Mouse (Mus musculus) hindbrain, embryonic 16.5 days (tissue): ENCODE measurements at regions not wholly inside any gene's neighbourhood (a gene's known extent, or its start where the extent isn't known, plus 50 kb on each side); places are given as distances from the start of the nearest gene placed in this dataset.
A peak's percentile ranks its signal among the peaks of the same experiment; 100 is the strongest.

ENCODE experiments used
- ATAC-seq: fragments of 200-750 bp; cut with Nextera tagmentation; 2 replicates; pipeline ENCODE4 v1.8.0; 2017; ENCODE audit warnings: moderate TSS enrichment, moderate library complexity
- H3K27ac ChIP-seq: fragments of 300-500 bp; sonication (generic); 2 replicates; pipeline ENCODE4 v1.5.1; 2014; ENCODE audit warnings: low read depth, mild to moderate bottlenecking, control low read depth, low read length, moderate library complexity
- H3K27me3 ChIP-seq: fragments of 300-500 bp; sonication (generic); replicated peaks from 2 replicates; pipeline ENCODE4 v1.6.1; 2014; ENCODE audit warnings: low read length; ENCODE audit not compliant: control insufficient read depth, insufficient read depth
- H3K36me3 ChIP-seq: fragments of 300-500 bp; sonication (generic); 2 replicates; pipeline ENCODE4 v1.6.1; 2014; ENCODE audit warnings: mild to moderate bottlenecking, low read length, moderate library complexity, mixed read lengths; ENCODE audit not compliant: control insufficient read depth, insufficient read depth
- H3K4me1 ChIP-seq: fragments of 300-500 bp; sonication (generic); 2 replicates; pipeline ENCODE4 v1.6.1; 2014; ENCODE audit warnings: low read depth, low read length; ENCODE audit not compliant: control insufficient read depth, insufficient read depth
- H3K4me2 ChIP-seq: fragments of 300-500 bp; sonication (generic); 2 replicates; pipeline ENCODE4 v1.6.1; 2014; ENCODE audit warnings: mild to moderate bottlenecking, low read length, control low read depth, moderate library complexity
- H3K4me3 ChIP-seq: fragments of 300-500 bp; sonication (generic); 2 replicates; pipeline ENCODE4 v1.5.1; 2014; ENCODE audit warnings: mild to moderate bottlenecking, low read length, control low read depth, moderate library complexity
- H3K9ac ChIP-seq: fragments of 300-500 bp; sonication (generic); 2 replicates; pipeline ENCODE4 v1.6.1; 2014; ENCODE audit warnings: low read depth, mild to moderate bottlenecking, control low read depth, low read length, moderate library complexity
- H3K9me3 ChIP-seq: fragments of 300-500 bp; sonication (generic); 2 replicates; pipeline ENCODE4 v1.6.1; 2014; ENCODE audit warnings: mild to moderate bottlenecking, low read length, moderate library complexity; ENCODE audit not compliant: control insufficient read depth
- WGBS: fragments of 180-500 bp; shearing (Covaris S2); extraction: QIAGEN DNeasy Blood & Tissue Kit; methylation state at CpG from one replicate; pipeline ENCODE4 v1.1.7; 2014; 5-methylcytosine and 5-hydroxymethylcytosine counted together

DNA sequence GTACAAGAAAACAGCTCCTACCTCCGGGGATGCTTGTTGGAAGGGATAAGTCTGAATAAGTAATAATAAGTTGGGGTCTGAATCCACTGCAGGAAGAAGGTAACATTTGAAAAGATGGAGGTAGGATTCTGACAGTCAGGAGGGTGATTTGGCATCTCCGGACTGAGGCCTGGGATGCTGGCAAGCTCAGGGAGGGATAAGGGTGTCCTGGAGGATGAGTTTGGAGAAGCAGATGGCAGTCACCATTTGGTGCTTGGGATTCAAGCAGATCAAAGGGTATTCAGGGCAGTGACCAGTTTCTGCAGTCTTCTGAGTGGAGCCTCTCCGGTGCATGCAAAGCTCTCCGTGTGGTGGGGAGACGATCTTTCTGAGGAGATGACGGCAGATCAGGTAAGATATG is 62.9 kb upstream of the Gm2310 start:
- Histone ChIP-seq H3K27ac (no peak overlapping the region), H3K9ac (no peak overlapping the region), H3K36me3 (no peaks in the 10 kb centered on the region), H3K27me3 (no peaks in the 10 kb centered on the region), H3K4me3 (no peak overlapping the region), H3K4me2 (no peak overlapping the region), H3K9me3 (no peaks in the 10 kb centered on the region), H3K4me1 (no peaks in the 10 kb centered on the region; the same call in 1 of the 2 replicates)
- ATAC-seq: no peak
- WGBS: 74% methylated on average over 6 of the region's 6 CpGs

DNA sequence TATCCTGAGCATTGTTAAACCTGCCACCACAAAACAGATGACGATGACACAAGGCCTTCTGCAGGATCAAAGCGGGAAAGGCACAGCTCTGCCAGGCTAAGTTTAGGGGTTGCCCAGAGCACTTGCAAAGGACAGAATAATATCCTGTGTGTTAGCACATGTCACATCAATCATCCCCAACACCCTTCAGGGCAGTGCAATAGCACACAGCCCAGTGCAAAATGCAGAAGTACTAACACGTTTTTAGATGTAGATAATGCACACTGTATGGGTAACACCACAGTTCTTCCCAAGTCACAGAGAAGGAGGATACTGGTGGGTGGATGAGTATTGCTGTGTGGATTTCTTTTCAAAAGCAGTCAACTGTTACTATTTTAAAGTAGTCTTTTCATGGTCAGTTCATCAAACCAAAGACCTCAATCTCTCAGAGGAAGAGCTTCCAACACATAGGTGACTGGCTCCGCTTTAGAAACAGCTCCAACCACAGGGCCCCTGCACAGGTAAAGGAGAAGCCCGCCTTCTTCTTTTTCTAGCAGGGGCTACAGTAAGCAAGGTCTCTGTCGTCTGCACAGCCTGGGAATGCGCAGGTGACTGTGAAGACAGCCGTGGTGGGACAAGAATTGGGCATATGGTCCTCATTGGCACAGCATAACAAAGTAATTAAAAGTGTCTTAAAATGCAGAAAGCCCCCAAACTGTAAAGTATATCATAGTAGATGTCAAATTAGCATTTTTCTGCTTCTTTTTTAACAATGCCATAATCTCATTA is 61.6 kb upstream of the Gm2310 start:
- Histone ChIP-seq H3K4me3 (no peak overlapping the region), H3K27ac (no peak overlapping the region), H3K9ac (no peak overlapping the region), H3K27me3 (no peaks in the 10 kb centered on the region), H3K9me3 (no peaks in the 10 kb centered on the region), H3K4me2 (no peak overlapping the region), H3K36me3 (no peaks in the 10 kb centered on the region), H3K4me1 (no peaks in the 10 kb centered on the region)
- ATAC-seq: no peak
- WGBS: 58% methylated on average over 8 of the region's 8 CpGs

DNA sequence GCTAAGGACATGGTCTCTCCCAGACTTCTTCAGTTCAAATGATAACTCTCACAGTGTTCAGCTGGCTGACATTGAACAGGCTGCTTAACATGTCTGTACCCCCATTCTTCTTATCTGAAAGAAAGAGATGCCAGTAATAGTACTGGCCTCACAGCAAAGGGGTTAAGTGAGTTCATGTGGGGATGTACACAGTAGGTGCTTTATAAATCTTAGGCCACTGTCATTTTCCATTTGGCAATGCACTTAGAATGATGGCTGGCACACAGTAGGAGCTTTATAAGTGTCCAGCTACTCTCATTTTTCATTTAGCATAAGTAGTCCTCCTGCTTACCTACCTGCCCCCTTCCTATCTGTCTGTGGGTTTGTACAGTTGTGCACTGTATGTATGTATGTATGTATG is 60.3 kb upstream of the Gm2310 start:
- ATAC-seq: no peak
- Histone ChIP-seq H3K9me3 (no peaks in the 10 kb centered on the region), H3K4me3 (no peak overlapping the region), H3K9ac (no peak overlapping the region), H3K27me3 (no peaks in the 10 kb centered on the region), H3K36me3 (no peaks in the 10 kb centered on the region), H3K27ac (no peak overlapping the region), H3K4me1 (no peaks in the 10 kb centered on the region), H3K4me2 (no peak overlapping the region)

DNA sequence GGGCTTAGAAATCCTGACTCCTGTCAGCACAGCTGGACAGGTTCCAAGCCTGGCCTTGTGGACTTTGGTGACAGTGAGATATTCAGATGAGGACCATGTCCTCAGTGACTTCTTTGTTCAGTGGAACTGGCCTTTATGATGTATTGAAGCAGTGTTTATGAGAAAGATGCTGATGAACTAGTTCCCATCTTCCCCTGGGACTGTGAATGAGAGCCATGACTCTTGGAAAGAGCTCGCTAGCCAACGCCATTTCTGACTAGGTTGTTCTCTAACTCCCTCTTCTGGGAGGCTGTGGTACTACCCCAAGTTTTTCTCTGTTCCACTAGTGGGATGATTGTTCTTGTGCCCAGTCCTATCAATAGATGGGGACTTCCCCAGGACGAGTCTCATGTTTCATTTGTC is 57.7 kb upstream of the Gm2310 start:
- 9% methylated on average over 3 of the region's 3 CpGs for WGBS
- ATAC-seq: no peak
- no peak overlapping the region for H3K9ac ChIP-seq

DNA sequence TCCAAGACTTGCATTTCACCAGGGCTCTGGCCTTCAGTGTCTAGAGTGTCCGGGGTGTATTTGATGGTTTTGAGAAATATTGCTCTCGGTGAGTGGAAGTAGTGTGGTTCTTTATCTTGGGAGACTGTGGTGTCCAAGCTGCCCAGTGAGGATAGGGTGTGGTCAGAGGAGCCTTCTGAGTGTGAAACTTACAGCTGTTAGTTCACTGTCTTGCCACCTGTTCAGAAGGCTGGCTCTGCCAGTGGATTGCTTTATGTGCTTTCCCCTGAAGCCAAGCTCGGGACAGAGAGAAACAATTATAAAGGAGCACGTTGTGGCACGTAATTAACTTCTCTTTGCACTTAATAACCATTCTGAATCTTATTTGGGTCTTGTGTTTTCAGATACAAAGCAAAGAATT is 57.2 kb upstream of the Gm2310 start:
- no peaks in the 10 kb centered on the region for H3K27me3 ChIP-seq
- no peak for ATAC-seq
- H3K27ac ChIP-seq: no peak overlapping the region
- no peaks in the 10 kb centered on the region for H3K36me3 ChIP-seq
- no peak overlapping the region for H3K4me3 ChIP-seq
- no peak overlapping the region for H3K4me2 ChIP-seq
- no peaks in the 10 kb centered on the region for H3K4me1 ChIP-seq
- no peaks in the 10 kb centered on the region for H3K9me3 ChIP-seq
- H3K9ac ChIP-seq: no peak overlapping the region
- WGBS: 68% methylated on average over 5 of the region's 5 CpGs

More for the DNA sequence above, 57.7 kb upstream of the Gm2310 start:
- no peak overlapping the region for H3K4me3 ChIP-seq
- H3K4me2 ChIP-seq: no peak overlapping the region
- H3K4me1 ChIP-seq: no peaks in the 10 kb centered on the region
- no peak overlapping the region for H3K27ac ChIP-seq
- H3K36me3 ChIP-seq: no peaks in the 10 kb centered on the region
- H3K9me3 ChIP-seq: no peaks in the 10 kb centered on the region
- no peaks in the 10 kb centered on the region for H3K27me3 ChIP-seq

DNA sequence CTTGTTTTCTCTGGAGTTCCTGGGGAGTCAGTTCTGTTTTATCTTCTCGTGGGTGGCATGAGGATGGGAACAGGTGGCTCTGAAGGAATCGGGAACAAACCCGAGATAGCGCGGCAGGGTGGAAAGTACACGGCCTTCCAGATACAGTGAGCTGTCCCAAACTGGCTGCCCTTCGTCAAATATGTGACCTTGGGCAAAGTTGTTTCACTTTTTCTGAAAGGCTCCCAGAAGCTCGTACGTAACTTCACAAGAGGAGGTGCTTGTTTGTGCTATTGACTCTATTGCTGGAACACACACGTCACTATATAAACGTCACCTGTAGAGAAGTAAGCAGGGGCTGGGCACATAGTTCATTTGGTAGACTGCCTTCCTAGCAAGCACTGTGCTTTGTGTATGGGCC is 49.9 kb upstream of the Gm2310 start:
- H3K27ac ChIP-seq: no peak overlapping the region
- peaks cover 5% of the 10 kb centered on the region; the same call in 1 of the 2 replicates for H3K4me1 ChIP-seq
- H3K36me3 ChIP-seq: no peaks in the 10 kb centered on the region
- H3K4me3 ChIP-seq: peak overlapping the region; percentile 76
- H3K9me3 ChIP-seq: no peaks in the 10 kb centered on the region
- peak; percentile 73 for ATAC-seq
- peaks cover 6% of the 10 kb centered on the region; the same call in 1 of the 2 replicates for H3K27me3 ChIP-seq
- H3K9ac ChIP-seq: peak overlapping the region; percentile 62
- 7% methylated on average over 11 of the region's 11 CpGs for WGBS
- H3K4me2 ChIP-seq: peak overlapping the region; percentile 78
